Mouse (Mus musculus): Measurements from ENCODE around the gene Zdhhc14.
"Not testable (repeated sequence)": the region's sequence is repeated elsewhere in the genome, so short reads cannot be mapped to it uniquely, and the experiment has no call there.

Zdhhc14 gene

GRCm38 (mm10) chr17:5596490-5596889, 104.1 kb downstream of the Zdhhc14 start:
- DNase-seq (ENCODE audit: extremely low read depth, insufficient read length, low spot score) = no peak

GRCm38 (mm10) chr17:5598999-5599398, 106.6 kb downstream of the Zdhhc14 start:
- no peak for DNase-seq (ENCODE audit: extremely low read depth, insufficient read length, low spot score)

GRCm38 (mm10) chr17:5600505-5601027, 108.2 kb downstream of the Zdhhc14 start:
- DNase-seq (ENCODE audit: extremely low read depth, insufficient read length, low spot score) = no peak

DNA sequence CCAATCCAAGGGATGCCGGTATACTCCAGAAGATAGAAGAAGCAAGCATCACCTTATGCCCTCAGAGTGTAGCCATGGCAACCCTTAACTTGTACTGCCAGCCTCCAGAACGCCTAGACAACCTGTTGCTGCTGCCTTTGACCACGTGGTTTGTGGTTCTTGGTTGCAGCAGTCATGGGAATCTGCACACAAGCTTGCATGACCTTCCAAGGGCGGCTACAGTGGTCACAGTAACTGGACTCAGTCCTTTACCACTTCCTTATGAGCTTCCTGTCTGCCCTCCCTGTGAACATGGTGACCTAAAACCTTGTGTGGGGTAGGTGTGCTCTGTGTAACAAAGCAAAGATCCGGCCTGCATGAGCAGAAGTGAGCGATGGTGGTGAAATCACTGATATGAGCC, 109.6 kb downstream of the Zdhhc14 start:
- DNase-seq (ENCODE audit: extremely low read depth, insufficient read length, low spot score) = no peak

- no peak for DNase-seq (ENCODE audit: extremely low read depth, insufficient read length, low spot score)
These were observed 113.8 kb downstream of the Zdhhc14 start for GRCm38 (mm10) chr17:5606151-5606591.

GRCm38 (mm10) chr17:5607352-5607751, 115.0 kb downstream of the Zdhhc14 start:
- DNase-seq (ENCODE audit: extremely low read depth, insufficient read length, low spot score) = no peak

- no peak for DNase-seq (ENCODE audit: extremely low read depth, insufficient read length, low spot score)
These were observed 117.7 kb downstream of the Zdhhc14 start for GRCm38 (mm10) chr17:5609875-5610552.

DNA sequence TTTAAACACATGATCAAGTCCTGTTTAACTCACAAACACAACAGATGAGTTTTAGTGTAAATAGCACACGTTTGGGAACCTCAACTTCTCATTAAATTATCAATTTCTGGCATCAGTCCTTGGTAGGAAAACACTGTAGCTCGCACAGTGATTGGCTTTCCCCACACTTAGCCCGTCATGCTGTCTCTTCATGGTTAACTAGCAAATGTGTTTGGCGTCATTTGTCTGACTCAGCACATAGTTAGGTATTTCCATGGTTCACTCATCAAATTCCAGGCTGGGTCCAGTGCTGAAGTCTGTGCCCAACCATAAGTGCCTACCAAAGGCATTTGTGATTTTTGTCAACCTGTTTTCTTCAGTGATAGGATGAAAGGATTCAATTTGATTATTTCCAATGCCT, 119.9 kb downstream of the Zdhhc14 start:
- no peak for DNase-seq (ENCODE audit: extremely low read depth, insufficient read length, low spot score)

- no peak for DNase-seq (ENCODE audit: extremely low read depth, insufficient read length, low spot score)
These were observed 122.5 kb downstream of the Zdhhc14 start for GRCm38 (mm10) chr17:5614771-5615318.

DNA sequence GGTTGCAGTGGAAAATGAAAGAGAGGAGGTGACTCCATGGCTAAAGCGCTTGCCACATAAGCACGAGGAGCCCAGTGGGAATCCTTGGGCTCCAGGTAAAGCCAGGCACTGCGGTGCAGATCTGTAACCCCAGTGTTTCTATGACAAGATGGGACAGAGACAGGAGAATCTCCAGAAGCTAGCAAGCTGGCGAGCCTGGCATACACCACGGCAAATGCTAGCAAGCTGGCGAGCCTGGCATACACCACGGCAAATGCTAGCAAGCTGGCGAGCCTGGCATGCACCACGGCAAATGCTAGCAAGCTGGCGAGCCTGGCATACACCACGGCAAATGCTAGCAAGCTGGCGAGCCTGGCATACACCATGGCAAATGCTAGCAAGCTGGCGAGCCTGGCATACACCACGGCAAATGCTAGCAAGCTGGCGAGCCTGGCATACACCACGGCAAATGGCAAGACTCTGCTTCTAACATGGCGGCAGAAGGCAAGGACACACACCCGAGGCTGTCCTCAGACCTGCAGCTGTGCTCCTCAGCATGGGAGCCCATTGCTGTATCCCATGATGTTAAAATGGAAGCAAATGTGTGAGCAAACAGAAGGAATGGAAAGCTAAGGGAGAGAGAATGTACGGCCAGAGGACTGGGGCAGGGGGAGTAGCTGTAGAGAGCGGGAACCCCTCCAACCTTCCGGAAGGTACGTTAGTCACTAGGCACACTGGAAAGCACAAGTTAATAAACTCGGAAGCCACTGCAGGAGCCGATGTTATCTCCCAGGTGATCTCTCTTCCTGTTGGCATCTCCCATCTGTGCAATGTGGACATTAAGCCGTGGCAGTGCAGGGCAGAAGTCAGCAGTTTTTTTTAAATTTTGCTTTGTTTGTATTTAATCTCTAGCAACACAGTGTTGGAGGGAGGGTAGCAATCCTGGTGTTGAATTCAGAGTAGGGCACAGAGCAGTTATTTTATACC, 129.6 kb downstream of the Zdhhc14 start:
- no peak for DNase-seq (ENCODE audit: extremely low read depth, insufficient read length, low spot score)

DNA sequence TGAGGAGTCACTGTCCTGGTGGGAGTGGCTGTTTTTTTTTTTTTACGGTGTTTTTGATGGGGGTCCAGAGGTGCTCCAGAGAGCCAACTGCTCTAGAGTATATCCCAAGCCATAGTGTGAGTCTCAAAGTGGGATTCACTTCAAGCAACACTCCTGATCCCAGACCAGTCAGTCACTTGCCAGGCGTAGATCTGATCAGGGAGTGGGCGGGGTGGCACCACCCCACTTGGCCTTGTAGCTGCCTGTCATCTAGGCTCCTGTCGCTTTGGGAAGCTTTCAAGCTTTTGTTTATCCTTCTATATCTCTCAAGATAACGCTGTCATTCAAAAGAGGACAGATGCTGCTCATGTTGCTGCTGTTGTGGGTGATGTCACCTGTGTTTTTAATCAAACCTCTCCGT, 130.4 kb downstream of the Zdhhc14 start:
- DNase-seq (ENCODE audit: extremely low read depth, insufficient read length, low spot score) = no peak

DNA sequence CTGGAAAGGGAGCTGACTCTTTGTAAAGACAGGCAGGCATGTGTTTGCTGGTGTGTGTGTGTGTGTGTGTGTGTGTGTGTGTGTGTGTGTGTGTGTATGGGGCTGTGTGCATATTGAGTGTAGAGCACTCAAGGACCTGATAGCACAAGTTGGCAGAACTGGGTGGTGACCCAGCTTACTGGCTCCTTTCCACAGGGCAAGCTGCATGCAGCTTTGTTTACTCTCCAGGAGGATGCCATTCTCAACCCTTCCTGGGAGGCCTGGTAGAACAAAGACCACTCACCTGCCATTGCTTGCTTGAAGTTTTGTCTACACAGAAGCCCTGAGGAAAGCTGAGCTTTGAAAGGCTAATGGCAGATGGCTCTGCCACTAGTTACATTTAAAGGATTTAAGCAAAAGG, 130.8 kb downstream of the Zdhhc14 start:
- no peak for DNase-seq (ENCODE audit: extremely low read depth, insufficient read length, low spot score)

- not testable (repeated sequence) for DNase-seq (ENCODE audit: extremely low read depth, insufficient read length, low spot score)
These were observed 132.5 kb downstream of the Zdhhc14 start for GRCm38 (mm10) chr17:5624815-5625214.

DNA sequence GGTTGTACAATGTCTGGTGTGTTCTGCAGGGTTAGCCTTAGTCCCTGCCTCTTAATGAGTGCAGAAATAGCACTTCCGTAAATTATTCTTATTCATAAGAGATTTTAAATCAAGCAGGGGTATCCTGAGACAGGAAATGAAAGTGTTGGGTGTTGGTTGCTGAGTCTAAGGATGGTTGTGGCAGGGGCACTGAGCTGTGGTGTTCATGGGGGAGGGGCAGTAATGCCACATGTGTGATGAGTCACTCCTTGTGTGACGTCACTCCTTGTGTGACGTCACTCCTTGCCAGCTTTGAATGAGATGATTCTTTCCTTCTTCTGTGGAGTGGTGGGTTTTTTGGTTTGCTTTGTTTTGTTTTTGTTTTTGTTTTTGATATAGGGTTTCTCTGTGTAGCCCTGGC, 134.0 kb downstream of the Zdhhc14 start:
- no peak for DNase-seq (ENCODE audit: extremely low read depth, insufficient read length, low spot score)

GRCm38 (mm10) chr17:5627664-5628063, 135.3 kb downstream of the Zdhhc14 start:
- DNase-seq (ENCODE audit: extremely low read depth, insufficient read length, low spot score) = no peak

- no peak for DNase-seq (ENCODE audit: extremely low read depth, insufficient read length, low spot score)
These were observed 137.3 kb downstream of the Zdhhc14 start for GRCm38 (mm10) chr17:5629651-5630050.

GRCm38 (mm10) chr17:5635254-5635653, 142.9 kb downstream of the Zdhhc14 start:
- no peak for DNase-seq (ENCODE audit: extremely low read depth, insufficient read length, low spot score)

GRCm38 (mm10) chr17:5641436-5641835, 149.1 kb downstream of the Zdhhc14 start:
- no peak for DNase-seq (ENCODE audit: extremely low read depth, insufficient read length, low spot score)

DNA sequence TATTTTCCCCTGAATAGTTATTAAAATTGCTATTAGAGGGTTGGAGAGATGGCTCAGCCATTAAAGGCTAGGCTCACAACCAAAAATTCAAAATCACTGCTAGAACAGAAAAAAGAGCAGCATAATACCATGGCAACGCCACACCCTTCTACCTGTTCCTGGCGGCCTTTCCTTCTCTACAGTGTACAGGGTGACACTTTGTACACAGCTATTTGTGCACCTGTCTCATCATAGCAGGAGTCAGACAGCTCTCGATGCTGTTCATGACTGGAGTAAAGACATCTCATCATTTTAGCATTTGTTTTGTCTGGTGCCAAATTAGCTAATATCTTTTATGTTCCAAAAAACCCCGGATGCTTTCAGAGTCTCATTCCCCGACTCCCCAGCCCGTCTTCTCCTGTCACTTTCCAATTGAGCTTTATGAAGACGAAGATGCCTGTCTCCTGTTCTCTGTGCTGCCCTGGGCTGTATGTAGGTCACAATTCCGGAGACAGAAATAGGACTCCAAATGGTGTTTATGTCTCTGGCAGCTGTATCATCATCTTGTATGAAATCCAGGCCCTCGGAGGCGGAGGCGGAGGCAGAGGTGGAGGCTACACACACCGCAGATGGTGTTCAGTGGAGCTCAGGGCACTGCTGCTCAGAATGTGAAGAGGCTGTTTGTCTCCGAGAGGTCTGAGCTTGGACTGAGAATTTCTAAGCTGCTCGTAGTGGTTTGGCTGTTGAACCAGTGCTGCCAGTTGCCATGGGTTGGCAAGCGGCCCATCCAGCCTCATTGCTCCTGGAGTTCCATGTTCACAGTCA, 150.8 kb downstream of the Zdhhc14 start:
- no peak for DNase-seq (ENCODE audit: extremely low read depth, insufficient read length, low spot score)

DNA sequence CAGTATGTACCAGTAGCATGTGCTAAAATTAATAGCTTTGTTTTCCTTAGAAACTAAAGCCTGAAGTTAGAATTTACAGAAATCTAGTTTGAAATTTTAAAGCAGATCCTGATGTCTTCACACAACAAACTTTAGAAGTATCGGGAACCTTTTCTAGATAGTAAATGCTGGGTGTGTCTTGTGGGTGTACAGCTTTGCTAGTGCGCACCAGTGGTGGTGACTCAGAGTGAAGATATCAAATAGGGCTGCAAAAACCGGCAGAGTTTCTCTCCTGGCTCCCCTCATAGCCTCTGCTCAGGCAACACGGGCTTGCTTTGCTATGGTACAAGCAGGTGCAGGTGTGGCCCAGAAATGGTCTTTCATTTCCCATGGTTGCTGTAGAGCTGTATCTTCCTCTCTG, 157.8 kb downstream of the Zdhhc14 start:
- DNase-seq (ENCODE audit: extremely low read depth, insufficient read length, low spot score) = no peak

Data from 3134 (cell line).